Mouse (Mus musculus): ENCODE measurements at regions not wholly inside any gene's neighbourhood (a gene's known extent, or its start where the extent isn't known, plus 50 kb on each side); places are given as distances from the start of the nearest gene placed in this dataset.

- DNase-seq: no peak
Measured at GRCm38 (mm10) chr5:100244811-100245210, 85.2 kb upstream of the Tmem150c start.

DNA sequence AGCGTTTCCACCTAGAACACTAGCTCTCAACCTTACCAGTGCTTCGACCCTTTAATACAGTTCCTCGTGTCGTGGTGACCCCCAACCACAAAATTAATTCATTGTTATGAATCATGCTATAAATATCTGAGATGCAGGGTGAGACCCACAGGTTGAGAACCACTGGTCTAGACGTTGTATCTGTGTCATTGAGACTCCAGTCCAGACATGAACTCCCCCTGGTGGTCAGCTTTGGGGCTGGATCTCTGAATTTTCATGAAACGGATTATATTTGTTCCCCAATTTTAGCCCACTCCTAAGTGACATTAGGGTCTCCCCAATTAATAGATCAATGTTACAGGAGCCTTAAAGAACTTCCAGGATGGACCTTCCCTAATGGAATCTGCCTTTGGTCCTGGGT is 81.3 kb upstream of the Tmem150c start:
- peak; percentile 22 to 73 for DNase-seq

GRCm38 (mm10) chr5:100239632-100240031 is 80.0 kb upstream of the Tmem150c start:
- DNase-seq: no peak

DNA sequence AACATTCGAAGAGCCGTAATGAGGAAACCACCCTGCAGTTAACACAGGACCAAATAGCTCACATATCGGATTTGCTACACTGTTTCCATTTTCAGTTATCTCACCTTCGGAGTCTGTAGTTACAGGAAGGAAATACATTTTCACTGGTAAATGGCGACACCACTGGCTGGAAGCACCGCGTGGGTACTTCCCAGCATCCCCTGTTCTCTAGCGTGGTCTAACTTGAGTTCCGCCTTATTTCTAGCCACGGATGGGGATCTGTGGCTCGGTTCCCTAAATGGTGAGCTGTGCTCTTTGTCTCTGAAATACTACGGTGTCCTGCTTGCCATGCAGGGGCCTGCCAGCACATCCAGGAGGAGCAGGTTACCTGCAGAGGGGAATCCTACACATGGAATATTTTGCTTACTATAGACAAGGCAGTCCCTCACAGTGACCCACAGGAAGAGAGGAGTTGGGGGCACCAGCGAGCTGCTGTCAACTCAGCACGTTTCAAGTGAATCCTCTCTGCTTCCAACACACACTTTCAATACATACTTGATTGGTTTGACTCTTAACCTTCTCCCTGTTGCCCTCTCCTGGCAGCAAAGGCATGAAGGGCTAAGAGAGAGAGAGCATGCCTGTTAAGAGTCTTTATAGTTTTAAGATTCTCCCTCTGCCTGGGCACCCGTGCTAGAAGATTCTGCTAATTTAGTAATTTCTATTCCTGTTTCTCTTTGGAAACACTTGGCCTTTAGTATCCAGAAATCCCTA is 78.9 kb upstream of the Tmem150c start:
- no peak for DNase-seq

DNA sequence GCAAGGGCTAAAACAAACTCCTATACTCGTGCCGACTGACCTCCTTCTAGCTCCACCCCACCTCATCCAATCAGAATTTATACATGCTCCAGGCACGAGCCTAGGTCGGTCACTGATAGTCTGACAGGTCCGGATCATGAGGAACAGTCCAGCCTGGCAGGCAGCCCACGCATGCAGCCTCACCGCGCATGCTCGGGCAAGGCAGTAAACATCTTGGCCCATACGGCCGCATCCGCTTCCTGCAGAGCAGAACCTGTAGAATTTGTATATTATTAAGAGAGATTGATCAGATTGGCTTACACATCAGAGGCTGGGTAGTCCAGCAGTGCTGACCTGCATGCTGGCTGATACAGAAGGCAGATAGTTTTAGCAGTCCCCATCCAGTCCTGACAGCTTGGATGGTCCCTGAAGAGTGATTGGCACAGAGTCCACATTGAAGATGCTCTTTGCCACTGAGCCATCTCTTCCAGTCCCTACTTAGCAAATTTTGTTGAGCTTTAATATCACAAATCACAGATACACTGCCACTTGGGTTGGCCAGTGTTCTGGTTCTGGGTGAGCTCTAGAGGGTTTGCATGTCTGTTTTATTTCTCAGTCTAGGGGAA is 78.2 kb upstream of the Tmem150c start:
- DNase-seq: peak in 1 of 2 experiments; percentile 7

GRCm38 (mm10) chr5:100236277-100236676 is 76.7 kb upstream of the Tmem150c start:
- DNase-seq: no peak

GRCm38 (mm10) chr5:100232076-100232475 is 72.5 kb upstream of the Tmem150c start:
- no peak for DNase-seq

- DNase-seq: no peak
Measured at GRCm38 (mm10) chr5:100231574-100231973, 72.0 kb upstream of the Tmem150c start.

DNA sequence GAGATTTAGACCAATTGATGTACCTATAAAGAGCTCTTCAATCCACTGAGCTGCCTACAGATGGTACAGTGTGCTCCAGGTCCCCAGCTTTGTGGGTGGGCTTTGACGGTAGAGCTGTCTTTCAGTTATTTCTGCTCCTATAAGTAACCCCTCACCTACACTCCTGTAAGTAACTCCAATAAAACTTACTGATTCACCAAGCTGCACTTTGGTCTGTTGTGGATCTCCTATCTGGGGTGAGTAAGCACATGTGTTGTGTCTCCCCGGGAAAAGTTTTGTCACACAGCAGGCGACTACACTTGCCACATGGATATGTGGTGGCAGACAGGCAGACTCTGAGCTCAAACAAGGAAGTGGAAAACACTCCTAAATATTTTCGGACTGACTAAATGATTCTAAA is 70.4 kb upstream of the Tmem150c start:
- no peak for DNase-seq

DNA sequence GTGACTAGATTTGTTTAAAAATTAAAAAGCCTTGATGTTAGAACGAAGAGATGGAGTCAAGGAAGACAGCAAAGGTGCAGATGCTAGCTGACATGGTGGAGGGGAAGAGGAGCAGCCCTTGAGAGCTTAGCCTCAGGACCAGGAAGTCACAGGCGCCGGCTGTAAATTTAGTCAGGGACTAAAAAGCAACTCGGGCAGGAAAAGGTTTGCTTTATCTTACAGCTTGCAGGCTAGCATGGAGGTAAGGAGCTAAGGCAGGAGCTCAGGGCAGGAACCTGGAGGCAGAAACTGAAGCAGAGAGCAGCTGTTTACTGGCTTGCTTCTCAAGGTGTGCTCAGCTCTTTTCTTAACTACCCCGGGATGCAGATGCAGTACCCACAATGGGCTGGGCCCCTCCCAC is 68.3 kb upstream of the Tmem150c start:
- no peak for DNase-seq

GRCm38 (mm10) chr5:100226571-100227235 is 67.1 kb upstream of the Tmem150c start:
- DNase-seq: no peak

- no peak for DNase-seq
Measured at GRCm38 (mm10) chr5:100225491-100225890, 65.9 kb upstream of the Tmem150c start.

GRCm38 (mm10) chr5:100224773-100225363 is 65.3 kb upstream of the Tmem150c start:
- DNase-seq: no peak

DNA sequence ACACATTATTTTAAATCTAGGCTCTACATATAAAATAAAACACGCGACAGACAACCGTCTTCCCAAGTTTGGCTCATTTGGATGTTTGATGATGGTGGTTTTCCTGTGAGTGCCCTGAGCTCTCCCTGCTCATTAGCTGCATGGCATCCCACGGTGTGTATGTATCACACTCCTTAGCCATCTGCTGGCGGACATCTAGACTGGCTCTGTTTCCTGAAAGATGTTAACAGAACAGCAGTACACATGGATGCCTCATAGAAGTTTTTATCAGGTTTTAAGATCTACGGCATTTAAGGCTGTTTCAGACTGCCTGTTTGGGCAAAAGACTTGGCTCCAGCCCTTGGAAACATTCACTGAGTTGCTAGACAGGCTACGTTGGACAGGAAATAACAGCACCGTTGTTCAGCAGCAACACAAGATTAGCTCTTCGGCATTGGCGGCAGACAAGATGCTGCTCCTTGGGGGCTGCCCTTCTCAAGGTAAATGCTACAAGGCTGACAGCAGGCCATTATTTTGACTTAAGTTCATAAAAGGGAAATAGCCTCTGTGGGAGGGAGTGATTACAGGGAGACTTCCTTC is 61.5 kb upstream of the Tmem150c start:
- peak in 1 of 2 experiments; percentile 27 for DNase-seq

GRCm38 (mm10) chr5:100220320-100220719 is 60.7 kb upstream of the Tmem150c start:
- no peak for DNase-seq

GRCm38 (mm10) chr5:100218256-100218851 is 58.7 kb upstream of the Tmem150c start:
- DNase-seq: no peak

DNA sequence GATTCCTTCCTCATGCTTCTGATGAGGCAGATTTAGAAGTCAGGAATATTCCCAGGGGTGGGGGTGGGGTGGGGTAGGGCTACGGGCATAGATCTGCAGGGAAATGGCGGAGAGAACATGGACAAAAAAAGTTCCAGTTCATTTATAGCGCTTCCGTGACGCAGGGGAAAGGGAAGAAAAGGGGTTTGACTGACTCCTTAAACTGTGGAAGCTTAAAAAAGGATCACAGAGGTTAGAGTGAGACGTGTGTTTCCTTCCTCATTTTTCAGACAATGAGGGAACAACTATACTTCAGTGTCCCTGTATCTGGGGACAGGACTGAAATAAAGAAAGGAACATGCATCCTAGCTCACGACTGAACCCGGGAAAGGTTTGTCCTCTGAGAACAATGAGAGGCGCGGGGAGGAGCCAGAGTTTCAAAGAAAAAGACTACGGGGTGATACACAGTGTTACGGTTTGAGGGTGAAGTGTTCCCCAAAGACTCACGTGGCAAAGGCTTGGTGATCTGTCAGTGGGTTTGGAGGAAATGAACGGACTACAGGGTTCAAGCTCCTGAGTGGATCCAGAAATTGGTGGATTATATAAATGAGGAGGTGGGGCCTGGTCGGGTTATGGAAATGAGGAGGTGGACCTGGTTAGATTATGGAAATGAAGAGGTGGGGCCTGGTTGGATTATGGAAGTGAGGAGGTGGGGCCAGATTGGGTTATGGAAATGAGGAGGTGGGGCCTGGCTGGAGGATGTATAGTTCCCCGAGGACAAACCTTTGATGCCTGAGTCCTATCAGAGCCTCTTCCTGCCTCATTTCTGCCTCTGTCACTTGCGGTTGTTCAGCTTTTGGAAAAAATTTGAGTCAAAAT is 57.8 kb upstream of the Tmem150c start:
- peak; percentile 7 to 11 for DNase-seq

GRCm38 (mm10) chr5:100213901-100214300 is 54.3 kb upstream of the Tmem150c start:
- DNase-seq: no peak

DNA sequence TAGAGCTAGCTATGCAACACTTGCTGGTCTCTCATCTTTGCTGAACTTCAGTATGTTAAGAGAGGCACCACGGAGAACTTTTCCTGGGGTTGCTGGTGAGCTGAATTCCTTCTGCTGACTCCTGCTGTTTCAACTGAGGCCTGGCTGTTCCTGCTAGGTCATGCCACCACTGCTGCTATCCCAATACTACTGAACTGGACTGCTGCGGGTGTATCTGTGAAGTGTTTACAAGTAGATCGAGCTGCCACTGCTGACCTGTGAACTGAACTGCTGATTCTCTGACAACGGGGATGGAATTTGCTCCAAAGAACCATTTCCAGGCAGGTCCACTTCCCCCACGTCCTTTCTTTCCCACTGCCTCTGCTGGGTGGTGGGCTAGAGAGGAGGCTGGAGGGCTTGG is 51.1 kb upstream of the Tmem150c start:
- no peak for DNase-seq
